ENCODE assay signal across 13 mouse cellular contexts in genomic region chr10:26855851-26856535, GRCm38 (mm10).
DNase-seq lines count a peak whose midpoint lies in the region; ATAC-seq and TF ChIP-seq lines count a peak whose summit lies in the region.
"Had no signal": no experiment of that assay in that cellular context is flagged by ENCODE, and none has a peak within 500 bp of the region (broad histone marks: within the 10 kb centered on the region; RNA-seq: fewer than 3 reads in every experiment).

No protein-coding gene starts in this region.

- peak; percentile 41; the same call in 1 of the 2 replicates for TF ChIP-seq CTCF in liver, adult 2 months (IDR thresholded peaks at IDR 0.05; ENCODE audit: low read depth, low read length)
- TF ChIP-seq CTCF in brain, embryonic 14.5 days (IDR thresholded peaks at IDR 0.05; ENCODE audit: borderline replicate concordance, extremely low read depth, insufficient read depth, insufficient read length): no peak

- TF ChIP-seq POLR2A in liver, adult 2 months (IDR thresholded peaks at IDR 0.05; ENCODE audit: extremely low read depth, insufficient read depth, low read length): no peak
- TF ChIP-seq POLR2A in brain, embryonic 14.5 days (IDR thresholded peaks at IDR 0.05; ENCODE audit: borderline replicate concordance, extremely low read depth, insufficient read depth, insufficient read length, poor library complexity, severe bottlenecking): no peak

- H3K4me3 ChIP-seq in liver, adult 2 months (ENCODE audit: insufficient read depth, low read depth, low read length): peak overlapping the region; percentile 35
- H3K4me3 ChIP-seq: heart, embryonic 12.5 days had no signal

- H3K27me3 ChIP-seq in liver, adult 2 months (ENCODE audit: control insufficient read depth, insufficient read depth, low read length): no peaks in the 10 kb centered on the region
- H3K27me3 ChIP-seq: heart, embryonic 12.5 days had no signal

- ATAC-seq in frontal cortex, adult (ENCODE audit: low TSS enrichment): 0 out of 2 replicates have a peak, but pooled peaks have one; percentile 23
- ATAC-seq: CD4-positive, CD25-positive, alpha-beta regulatory T cell, adult 4 months; intestine, postnatal 0 days had no signal

- WGBS in liver, adult 2 months: 23% methylated on average over 8 of the region's 8 CpGs

- no peaks in the 10 kb centered on the region for H3K79me2 ChIP-seq in liver, adult 2 months (ENCODE audit: control insufficient read depth, insufficient read depth, low read length)

- no peaks in the 10 kb centered on the region for H3K36me3 ChIP-seq in liver, adult 2 months (ENCODE audit: control insufficient read depth, insufficient read depth, low read length)

- DNase-seq in frontal cortex, adult 2 months (ENCODE audit: extremely low spot score in 1 of 2, low spot score in 1 of 2): no peak
- DNase-seq in liver, adult 2 months (ENCODE audit: extremely low read depth, low read depth, low spot score): peak; percentile 97
- DNase-seq in liver: no peak
- DNase-seq in brain, embryonic 14.5 days (ENCODE audit: low read depth): peak; percentile 84
- DNase-seq in lung, postnatal 25 days (ENCODE audit: low spot score): peak; percentile 18
- DNase-seq in urinary bladder, postnatal 25 days (ENCODE audit: low spot score): no peak
- no peak for DNase-seq in thymus, postnatal 36 days

- H3K27ac ChIP-seq in liver, adult 2 months (replicated peaks; ENCODE audit: insufficient read depth, low read depth, low read length): peak overlapping the region; percentile 68
- H3K27ac ChIP-seq: liver, embryonic 14.5 days; stomach, postnatal 0 days had no signal

- H3K9ac ChIP-seq in liver, adult 2 months (ENCODE audit: low read depth, low read length): no peak overlapping the region
- H3K9ac ChIP-seq: heart, embryonic 12.5 days; liver, embryonic 14.5 days had no signal

- H3K4me1 ChIP-seq in liver, adult 2 months (ENCODE audit: control insufficient read depth, insufficient read depth, low read length): peaks cover 15% of the 10 kb centered on the region
- H3K4me1 ChIP-seq: heart, embryonic 12.5 days had no signal

Comparison
In these comparisons a context has a peak if more than half of its experiments do, and no peak if none do; other contexts are left out.
1. DNase-seq: peak in liver, adult 2 months (single experiment), brain, embryonic 14.5 days (single experiment) and lung, postnatal 25 days (single experiment); none in frontal cortex, adult 2 months (0 of 2), liver (single experiment), urinary bladder, postnatal 25 days (single experiment) and thymus, postnatal 36 days (0 of 2).